ENCODE assay signal across 11 mouse cellular contexts in genomic region chr19:44757231-44757871, GRCm38 (mm10). TPM values are rescaled to one million over a fixed set of nuclear protein-coding genes. Genes with fewer than 3 reads are reported as not detected.
DNase-seq lines count a peak whose midpoint lies in the region; ATAC-seq and TF ChIP-seq lines count a peak whose summit lies in the region.
"Had no signal": no experiment of that assay in that cellular context is flagged by ENCODE, and none has a peak within 500 bp of the region (broad histone marks: within the 10 kb centered on the region; RNA-seq: fewer than 3 reads in every experiment).

No protein-coding gene starts in this region.

- ATAC-seq in hindbrain, postnatal 0 days, result no peak
- no peak for ATAC-seq in monocyte, adult 5-6 weeks (replicated peaks; ENCODE audit: insufficient number of reproducible peaks, low FRiP score, low TSS enrichment, poor library complexity, severe bottlenecking)

- WGBS in hindbrain, postnatal 0 days, result under 1% methylated on average over 36 of the region's 38 CpGs

- H3K4me1 ChIP-seq in hindbrain, postnatal 0 days (ENCODE audit: insufficient read depth, low read length), result no peaks in the 10 kb centered on the region

- no peaks in the 10 kb centered on the region for H3K36me3 ChIP-seq in hindbrain, postnatal 0 days (ENCODE audit: insufficient read depth, low read length)

- peak overlapping the region; percentile 41 for H3K9ac ChIP-seq in hindbrain, postnatal 0 days (replicated peaks; ENCODE audit: low read length)

- no peak for TF ChIP-seq CTCF in hindbrain, postnatal 0 days (IDR thresholded peaks at IDR 0.05; ENCODE audit: low read depth)

- peaks cover 68% of the 10 kb centered on the region for H3K27me3 ChIP-seq in hindbrain, postnatal 0 days (ENCODE audit: insufficient read depth, low read length)

- peak overlapping the region; percentile 51 for H3K27ac ChIP-seq in hindbrain, postnatal 0 days
- H3K27ac ChIP-seq: macrophage had no signal

- no peaks in the 10 kb centered on the region for H3K9me3 ChIP-seq in hindbrain, postnatal 0 days (ENCODE audit: low read length)

- H3K4me3 ChIP-seq in hindbrain, postnatal 0 days (ENCODE audit: low read length), result peak overlapping the region; percentile 39

- H3K4me2 ChIP-seq in hindbrain, postnatal 0 days (ENCODE audit: low read depth, low read length), result peak overlapping the region; percentile 54

- DNase-seq in R1 (ENCODE audit: low read depth, low spot score), result peak; percentile 61
- DNase-seq in embryo, embryonic 11 days, result peak; percentile 58
- no peak for DNase-seq in hindbrain, postnatal 0 days (ENCODE audit: low spot score)
- DNase-seq in mesoderm, embryonic 11.5 days (ENCODE audit: low read depth, low spot score), result peak; percentile 44
- no peak for DNase-seq in spleen, adult 18-20 months
- DNase-seq in cerebellum, postnatal 36 days, result no peak
- DNase-seq in spleen, postnatal 10 days (ENCODE audit: low spot score in 2 of 2), result no peak
- DNase-seq: gastrocnemius, postnatal 14 days had no signal

RNA-seq across cellular contexts. Expression of gene Pax2, which starts 1.5 kb away (rescaled TPM):
- 8.1 and 9.0 TPM in 2 replicates for total RNA-seq in hindbrain, postnatal 0 days (2014; rRNA removed)
- polyA plus RNA-seq in hindbrain, postnatal 0 days (2015; fragmentation: Nextera tagmentation; extraction: Ambion mirVana), result 9.6 and 11.2 TPM in 2 replicates
- not detected in 3 replicates for total RNA-seq in monocyte, adult 5-6 weeks (2017)
- total RNA-seq: adrenal gland, adult 2 months; gastrocnemius, postnatal 14 days had no signal
- polyA plus RNA-seq: adrenal gland, adult 2 months; macrophage had no signal

Comparison
In these comparisons a context has a peak if more than half of its experiments do, and no peak if none do; other contexts are left out.
1. DNase-seq: peak in R1 (single experiment), embryo, embryonic 11 days (single experiment) and mesoderm, embryonic 11.5 days (single experiment); none in hindbrain, postnatal 0 days (single experiment), spleen, adult 18-20 months (0 of 2), cerebellum, postnatal 36 days (0 of 2) and spleen, postnatal 10 days (0 of 2).